Mouse (Mus musculus) lung, adult 18-20 months (tissue): ENCODE measurements around the gene 1700074P13Rik.
"Not testable (repeated sequence)": the region's sequence is repeated elsewhere in the genome, so short reads cannot be mapped to it uniquely, and the experiment has no call there.

Experiments used
- DNase-seq, 2 experiments: peaks; one replicate each; pipeline ENCODE4 v3.0.0; 2022; ENCODE audit warnings: mixed read lengths in 2 of 2

Gene 1700074P13Rik

DNA sequence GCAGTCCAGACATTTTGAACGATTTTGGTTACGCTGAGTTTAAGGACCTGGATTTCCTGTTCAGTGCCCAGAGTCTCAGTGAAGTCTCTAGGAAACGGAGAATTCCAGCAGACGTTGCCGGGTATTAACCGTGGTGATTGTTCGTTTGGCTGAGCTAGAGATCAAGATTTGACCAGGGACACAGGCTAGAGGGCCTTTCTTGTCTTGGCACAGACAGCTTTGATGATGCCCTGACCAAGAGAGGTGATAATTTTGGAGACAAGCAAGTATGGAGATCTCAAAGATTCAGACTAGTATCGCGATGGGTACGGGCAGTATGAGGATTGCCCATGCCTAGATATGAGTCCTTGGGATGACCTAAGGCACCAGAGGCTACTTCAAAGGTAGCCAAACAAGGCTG, at the start of gene 1700074P13Rik:
Gene 1700074P13Rik (minus strand): TSS at position 101 of the 400 bp plus-strand sequence.
- DNase-seq = no peak

DNA sequence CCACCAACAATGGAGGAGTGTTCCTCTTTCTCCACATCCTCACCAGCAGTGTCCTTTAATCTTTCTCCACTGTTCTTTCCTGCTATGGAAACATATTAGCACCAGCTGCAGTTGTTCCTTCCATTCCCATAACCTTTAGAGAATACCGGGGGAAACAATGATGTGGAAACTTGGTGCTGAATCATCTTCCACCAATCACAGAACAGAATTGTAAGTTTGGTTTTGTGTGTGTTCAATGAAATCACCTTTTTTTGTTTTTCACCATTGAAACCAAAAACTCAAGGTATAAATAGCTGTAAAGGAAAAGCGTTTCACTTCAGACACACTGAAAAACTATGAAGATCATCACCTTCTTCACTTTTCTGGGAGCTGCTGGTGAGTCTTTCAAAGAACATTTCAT, 24.1 kb upstream of the 1700074P13Rik start, which contains the start of gene 1810009J06Rik:
Gene 1810009J06Rik (plus strand): TSS at position 301 of the 400 bp plus-strand sequence.
- not testable (repeated sequence) for DNase-seq

DNA sequence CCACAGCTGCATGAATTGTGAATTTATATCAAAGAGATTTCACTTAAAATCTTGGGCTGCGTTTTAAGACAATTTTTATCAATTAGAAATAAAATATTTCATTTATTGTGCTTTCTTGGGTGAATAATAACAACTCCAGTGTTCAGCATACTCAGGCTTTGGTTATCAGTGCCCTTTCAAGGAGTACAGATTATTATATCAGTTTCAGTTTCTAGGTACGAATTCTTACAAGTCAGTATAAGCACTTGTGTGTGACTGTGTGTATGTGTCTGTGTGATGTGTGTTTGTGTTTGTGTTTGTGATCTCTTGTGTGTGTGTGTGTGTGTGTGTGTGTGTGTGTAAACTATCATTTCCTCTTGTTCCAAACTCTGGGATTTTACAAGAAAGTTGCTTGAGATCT, 13.4 kb upstream of the 1700074P13Rik start:
- DNase-seq = no peak

DNA sequence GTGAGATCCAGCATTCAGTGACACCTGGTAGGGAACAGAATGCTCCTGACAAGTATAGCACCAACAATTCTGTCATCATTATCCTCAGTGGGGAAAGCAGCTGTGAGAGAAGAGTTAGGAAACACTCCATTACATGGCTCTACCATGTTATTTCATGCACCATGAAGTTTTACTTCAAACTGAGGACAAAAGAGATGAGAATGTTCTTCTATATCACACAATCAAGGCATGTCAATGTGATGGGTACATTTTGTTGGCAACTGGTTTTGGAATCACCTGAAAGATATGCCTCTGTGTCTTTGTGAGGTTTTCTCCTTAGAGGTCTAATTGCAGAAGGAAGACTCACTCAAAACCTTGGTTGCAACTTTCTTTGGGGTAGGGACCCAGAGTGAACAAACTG, 11.4 kb upstream of the 1700074P13Rik start, which contains the start of gene Gm4744:
Gene Gm4744 (minus strand): TSS at position 101 of the 400 bp plus-strand sequence.
- DNase-seq = no peak

DNA sequence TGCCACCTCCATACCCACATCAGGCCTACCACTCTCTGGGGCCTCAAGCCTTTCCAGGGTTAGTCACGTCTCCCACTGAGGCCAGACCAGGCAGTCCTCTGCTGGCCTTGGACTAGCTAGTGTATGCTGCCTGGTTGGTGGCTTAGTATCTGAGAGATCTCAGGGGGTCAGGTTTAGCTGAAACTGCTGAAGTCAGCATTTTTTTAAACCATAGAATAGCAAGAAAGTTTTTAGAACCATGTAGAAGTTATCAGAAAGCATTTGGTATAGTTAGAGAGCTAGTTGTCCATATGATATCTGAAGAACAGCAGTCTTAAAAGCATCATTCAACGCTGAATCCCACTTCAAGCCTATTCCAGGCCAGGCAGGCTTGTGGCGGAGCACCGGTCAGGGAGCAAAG, 20.4 kb downstream of the 1700074P13Rik start:
- no peak for DNase-seq

DNA sequence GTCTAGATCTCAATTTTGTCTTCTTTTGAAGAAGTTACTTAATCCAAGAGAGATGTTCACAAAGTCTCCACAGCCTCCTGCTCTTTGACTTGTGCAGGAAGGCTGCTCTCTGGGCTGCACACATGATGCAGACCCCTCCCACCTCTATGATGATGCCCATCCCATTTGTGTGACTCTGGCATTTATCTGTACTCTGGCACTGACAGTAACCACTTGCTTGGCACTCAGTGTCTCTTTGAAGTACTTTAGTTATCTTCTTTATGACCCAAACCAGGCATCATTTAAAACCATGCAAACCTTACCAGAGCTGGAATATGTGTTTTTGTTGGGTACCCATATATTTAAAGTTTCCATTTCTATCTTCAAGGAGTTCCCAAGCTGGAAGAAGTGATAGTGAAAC, 40.1 kb downstream of the 1700074P13Rik start, which contains the start of gene Prss58:
Gene Prss58 (minus strand): TSS at position 101 of the 400 bp plus-strand sequence.
- DNase-seq = no peak

DNA sequence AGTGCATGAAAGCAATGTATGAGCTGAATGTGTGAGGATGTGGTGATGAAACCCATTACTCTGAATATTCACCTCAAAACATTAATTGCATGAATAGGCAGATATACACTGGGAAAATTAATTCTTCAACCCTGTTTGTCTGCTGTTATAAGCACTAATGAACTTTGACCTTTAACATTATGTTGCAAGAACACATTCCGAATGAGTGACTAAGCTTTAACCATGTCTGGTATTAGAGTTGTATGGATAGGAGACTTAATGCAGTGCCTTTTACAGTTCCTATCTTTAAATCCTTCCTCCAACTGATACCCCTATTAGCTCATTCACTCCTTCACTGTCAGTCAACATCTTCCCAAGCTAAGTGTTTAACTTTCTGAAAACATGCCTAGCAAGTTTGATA, 45.6 kb downstream of the 1700074P13Rik start:
- DNase-seq = no peak

DNA sequence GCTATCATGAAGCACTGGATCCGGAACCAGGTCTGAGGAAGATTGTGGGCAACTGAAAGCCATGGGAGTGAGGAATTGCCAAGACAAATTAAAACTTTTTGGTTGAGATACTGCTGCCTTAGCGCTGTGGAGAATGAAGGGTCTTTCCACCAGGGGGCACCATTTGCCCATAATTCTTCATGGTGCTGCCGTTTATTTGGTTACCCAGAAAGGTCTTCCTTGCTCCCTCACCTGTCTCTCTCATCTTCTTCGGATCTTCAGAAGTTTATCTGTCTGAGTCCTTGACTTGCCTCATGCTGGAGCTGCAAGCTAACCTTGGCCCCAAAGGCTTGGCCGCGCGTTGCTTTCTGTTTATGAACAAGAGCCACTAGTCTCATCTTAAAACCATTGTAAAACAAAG, 46.8 kb downstream of the 1700074P13Rik start:
- DNase-seq = no peak

DNA sequence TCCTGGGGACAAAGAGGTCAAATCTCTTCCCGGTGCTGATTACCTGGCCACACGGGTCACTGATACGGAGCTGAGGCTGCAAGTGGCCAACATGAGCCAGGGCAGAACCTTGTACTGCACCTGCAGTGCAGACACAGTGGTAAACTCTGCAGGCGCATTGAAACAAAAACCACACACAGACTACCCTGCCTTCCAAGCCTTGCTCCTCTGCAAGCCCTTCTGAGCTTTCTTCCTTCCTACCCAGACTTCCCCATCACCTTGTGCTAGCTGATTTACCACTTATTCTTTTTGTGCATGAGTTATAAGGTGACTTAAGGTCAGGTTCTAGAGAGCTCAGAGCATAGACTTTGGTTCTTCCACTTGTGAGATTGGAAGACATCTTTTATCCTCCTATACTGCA, 48.6 kb downstream of the 1700074P13Rik start:
- no peak for DNase-seq

DNA sequence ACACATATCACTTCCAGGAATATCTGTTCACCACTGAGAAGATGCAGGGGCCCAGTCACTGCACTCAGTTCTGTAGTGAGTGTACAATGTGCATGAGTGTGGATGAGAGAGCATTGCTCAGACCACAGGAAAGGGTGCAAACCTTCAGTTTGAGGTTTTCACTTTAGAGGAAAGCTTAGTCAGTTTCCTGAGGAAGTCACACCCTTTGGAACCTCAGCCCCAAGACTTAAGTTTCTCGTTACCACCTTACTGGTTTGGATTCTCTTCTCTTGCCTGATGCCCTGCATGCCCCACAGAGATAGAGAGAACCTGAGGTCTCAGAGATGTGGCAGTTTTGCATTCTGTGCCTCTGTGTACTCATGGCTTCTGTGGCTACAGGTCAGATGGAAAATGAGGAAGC, 49.4 kb downstream of the 1700074P13Rik start:
- no peak for DNase-seq

DNA sequence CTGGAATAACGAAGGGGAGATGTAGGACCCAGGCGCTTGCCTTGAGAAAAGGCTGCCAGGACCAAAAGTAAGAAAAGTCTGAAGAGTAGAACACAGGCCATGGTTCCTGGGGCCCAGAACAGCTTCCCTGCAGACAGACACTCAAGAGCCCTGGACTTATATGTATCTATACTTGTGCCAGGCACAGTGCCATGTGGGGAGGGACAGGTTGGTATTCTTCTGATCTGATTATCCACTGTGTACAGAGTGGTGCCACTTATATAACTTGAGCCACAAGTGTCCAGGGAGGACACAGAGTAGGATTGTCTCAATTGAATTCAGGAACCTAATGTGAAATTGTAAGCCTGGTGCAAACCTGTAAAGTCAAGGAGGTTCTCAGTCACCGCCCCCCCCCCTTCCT, 53.0 kb downstream of the 1700074P13Rik start, which contains the start of gene Moxd2:
Gene Moxd2 (minus strand): TSS at position 101 of the 400 bp plus-strand sequence.
- no peak for DNase-seq
